Mouse (Mus musculus): ENCODE results near the gene Hcn2. TPM values are rescaled to one million over a fixed set of nuclear protein-coding genes. Genes with fewer than 3 reads are reported as not detected.
"Not testable (repeated sequence)": the region's sequence is repeated elsewhere in the genome, so short reads cannot be mapped to it uniquely, and the experiment has no call there.

Gene Hcn2
- polyA plus RNA-seq, 1 experiment from 2014 or later, result 1.2 TPM

DNA sequence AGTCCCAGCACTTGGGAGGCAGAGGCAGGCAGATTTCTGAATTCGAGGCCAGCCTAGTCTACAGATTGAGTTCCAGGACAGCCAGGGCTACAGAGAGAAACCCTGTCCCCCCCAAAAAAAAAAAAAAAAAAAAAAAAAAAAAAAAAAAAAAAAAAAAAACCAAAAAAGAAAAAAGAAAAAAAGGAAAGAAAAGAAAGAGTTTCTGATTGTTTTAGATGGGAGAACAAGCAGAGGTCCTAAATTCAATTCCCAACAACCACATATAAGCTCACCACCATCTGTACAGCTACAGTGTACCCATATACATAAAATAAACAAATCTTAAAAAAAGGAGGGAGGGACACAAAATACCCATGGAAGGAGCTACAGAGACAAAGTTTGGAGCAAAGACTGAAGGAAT lies 43.2 kb downstream of the Hcn2 start:
- ATAC-seq; H3K9ac ChIP-seq (ENCODE audit: low read depth, low read length); H3K4me2 ChIP-seq (ENCODE audit: low read length); H3K9me3 ChIP-seq (ENCODE audit: control insufficient read depth, low read length); H3K27ac ChIP-seq (ENCODE audit: low read depth, low read length); H3K4me3 ChIP-seq (ENCODE audit: low read length); H3K27me3 ChIP-seq (replicated peaks; ENCODE audit: control insufficient read depth, insufficient read depth, low read length): not testable (repeated sequence)
- Histone ChIP-seq H3K36me3 (ENCODE audit: control insufficient read depth, insufficient read depth, low read length) (peaks cover 50% of the 10 kb centered on the region), H3K4me1 (ENCODE audit: control insufficient read depth, insufficient read depth, low read depth, low read length) (peaks cover 18% of the 10 kb centered on the region)
- WGBS, result 96% methylated on average over 1 of the region's 1 CpGs

- Histone ChIP-seq H3K4me2 (ENCODE audit: low read length) (no peak overlapping the region), H3K4me3 (ENCODE audit: low read length) (no peak overlapping the region), H3K27ac (ENCODE audit: low read depth, low read length) (no peak overlapping the region), H3K27me3 (replicated peaks; ENCODE audit: control insufficient read depth, insufficient read depth, low read length) (no peaks in the 10 kb centered on the region), H3K4me1 (ENCODE audit: control insufficient read depth, insufficient read depth, low read depth, low read length) (peaks cover 18% of the 10 kb centered on the region), H3K9ac (ENCODE audit: low read depth, low read length) (no peak overlapping the region), H3K9me3 (ENCODE audit: control insufficient read depth, low read length) (no peaks in the 10 kb centered on the region), H3K36me3 (ENCODE audit: control insufficient read depth, insufficient read depth, low read length) (peaks cover 50% of the 10 kb centered on the region)
- ATAC-seq, result no peak
- 92% methylated on average over 11 of the region's 11 CpGs for WGBS
These were observed 44.2 kb downstream of the Hcn2 start for GRCm38 (mm10) chr10:79760603-79761143.

DNA sequence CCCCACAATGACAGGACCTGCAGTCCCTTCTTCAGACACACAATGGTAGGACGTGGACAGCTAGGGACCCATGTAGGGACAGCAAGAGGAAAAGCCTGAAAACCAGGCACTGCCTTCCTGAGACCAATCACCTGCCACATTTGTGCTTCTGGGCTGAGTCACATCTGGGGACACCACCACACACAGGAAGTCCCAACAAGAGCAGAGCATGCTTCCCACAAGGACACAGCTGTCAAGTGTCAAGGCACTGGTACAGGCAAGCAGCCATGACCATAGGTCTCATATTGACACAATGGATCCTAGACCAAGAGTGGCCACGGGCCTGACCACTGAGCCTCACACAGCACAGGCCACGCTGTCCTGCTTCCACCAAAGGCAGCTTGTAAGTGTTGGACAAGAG lies 46.4 kb downstream of the Hcn2 start:
- ATAC-seq, result no peak
- H3K9ac ChIP-seq (ENCODE audit: low read depth, low read length), result no peak overlapping the region

GRCm38 (mm10) chr10:79764234-79764633 lies 47.8 kb downstream of the Hcn2 start:
- no peaks in the 10 kb centered on the region for H3K27me3 ChIP-seq (replicated peaks; ENCODE audit: control insufficient read depth, insufficient read depth, low read length)
- H3K4me1 ChIP-seq (ENCODE audit: control insufficient read depth, insufficient read depth, low read depth, low read length), result peaks cover 34% of the 10 kb centered on the region
- H3K4me3 ChIP-seq (ENCODE audit: low read length), result no peak overlapping the region
- no peak overlapping the region for H3K27ac ChIP-seq (ENCODE audit: low read depth, low read length)
- no peaks in the 10 kb centered on the region for H3K9me3 ChIP-seq (ENCODE audit: control insufficient read depth, low read length)
- no peak overlapping the region for H3K4me2 ChIP-seq (ENCODE audit: low read length)
- H3K9ac ChIP-seq (ENCODE audit: low read depth, low read length), result peak overlapping the region; percentile 13; the same call in 1 of the 2 replicates
- peaks cover 22% of the 10 kb centered on the region for H3K36me3 ChIP-seq (ENCODE audit: control insufficient read depth, insufficient read depth, low read length)
- WGBS, result 86% methylated on average over 7 of the region's 7 CpGs
- no peak for ATAC-seq

More for the DNA sequence above, 46.4 kb downstream of the Hcn2 start:
- Histone ChIP-seq H3K4me3 (ENCODE audit: low read length) (no peak overlapping the region), H3K4me2 (ENCODE audit: low read length) (no peak overlapping the region), H3K27ac (ENCODE audit: low read depth, low read length) (no peak overlapping the region), H3K27me3 (replicated peaks; ENCODE audit: control insufficient read depth, insufficient read depth, low read length) (no peaks in the 10 kb centered on the region), H3K9me3 (ENCODE audit: control insufficient read depth, low read length) (no peaks in the 10 kb centered on the region), H3K36me3 (ENCODE audit: control insufficient read depth, insufficient read depth, low read length) (peaks cover 35% of the 10 kb centered on the region), H3K4me1 (ENCODE audit: control insufficient read depth, insufficient read depth, low read depth, low read length) (peaks cover 26% of the 10 kb centered on the region)
- WGBS, result 95% methylated on average over 3 of the region's 3 CpGs

GRCm38 (mm10) chr10:79765228-79765745 lies 48.9 kb downstream of the Hcn2 start:
- Histone ChIP-seq H3K9ac (ENCODE audit: low read depth, low read length) (peak overlapping the region; percentile 97), H3K9me3 (ENCODE audit: control insufficient read depth, low read length) (no peaks in the 10 kb centered on the region)
- WGBS, result 61% methylated on average over 2 of the region's 2 CpGs

DNA sequence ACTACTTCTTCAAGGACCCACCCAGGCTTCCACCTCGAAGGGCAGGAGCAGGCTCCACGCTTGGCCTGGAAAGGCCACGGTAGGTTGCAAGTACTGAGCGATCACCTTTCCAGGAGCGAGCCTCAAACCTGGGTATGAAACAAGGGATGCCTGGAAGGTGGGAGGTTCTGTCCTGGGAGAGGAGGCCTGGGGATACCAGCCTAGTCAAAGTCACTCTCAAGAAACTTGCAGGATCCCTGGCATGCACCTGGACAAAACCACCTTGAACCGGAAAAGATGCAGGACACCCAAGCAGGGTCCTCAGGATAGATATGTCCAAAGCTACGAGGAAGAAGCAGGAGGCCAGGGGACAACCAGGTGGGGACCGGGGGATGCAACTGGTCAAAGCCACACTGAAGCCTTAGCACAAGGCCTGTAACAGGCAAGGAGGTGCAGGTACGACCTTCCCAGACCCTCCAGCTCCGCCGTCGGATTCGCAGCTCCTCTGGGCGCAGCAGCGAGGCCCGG lies 49.6 kb downstream of the Hcn2 start:
- ATAC-seq, result no peak; the same call in 1 of the 2 replicates
- Histone ChIP-seq H3K27ac (ENCODE audit: low read depth, low read length) (peak overlapping the region; percentile 93), H3K27me3 (replicated peaks; ENCODE audit: control insufficient read depth, insufficient read depth, low read length) (no peaks in the 10 kb centered on the region), H3K4me3 (ENCODE audit: low read length) (peak overlapping the region; percentile 99), H3K9me3 (ENCODE audit: control insufficient read depth, low read length) (no peaks in the 10 kb centered on the region), H3K4me2 (ENCODE audit: low read length) (peak overlapping the region; percentile 94), H3K4me1 (ENCODE audit: control insufficient read depth, insufficient read depth, low read depth, low read length) (peaks cover 34% of the 10 kb centered on the region), H3K36me3 (ENCODE audit: control insufficient read depth, insufficient read depth, low read length) (peaks cover 14% of the 10 kb centered on the region), H3K9ac (ENCODE audit: low read depth, low read length) (peak overlapping the region; percentile 97)
- 7% methylated on average over 16 of the region's 16 CpGs for WGBS

More at GRCm38 (mm10) chr10:79765228-79765745, 48.9 kb downstream of the Hcn2 start:
- ATAC-seq, result no peak
- Histone ChIP-seq H3K4me1 (ENCODE audit: control insufficient read depth, insufficient read depth, low read depth, low read length) (peaks cover 34% of the 10 kb centered on the region), H3K4me3 (ENCODE audit: low read length) (peak overlapping the region; percentile 99; the same call in 1 of the 2 replicates), H3K27me3 (replicated peaks; ENCODE audit: control insufficient read depth, insufficient read depth, low read length) (no peaks in the 10 kb centered on the region), H3K27ac (ENCODE audit: low read depth, low read length) (no peak overlapping the region), H3K36me3 (ENCODE audit: control insufficient read depth, insufficient read depth, low read length) (peaks cover 20% of the 10 kb centered on the region), H3K4me2 (ENCODE audit: low read length) (peak overlapping the region; percentile 94)

GRCm38 (mm10) chr10:79766508-79767325 lies 50.3 kb downstream of the Hcn2 start, which contains the start of gene Rnf126:
Gene Rnf126 (minus strand): TSS chr10:79766952.
- H3K4me1 ChIP-seq (ENCODE audit: control insufficient read depth, insufficient read depth, low read depth, low read length), result peaks cover 34% of the 10 kb centered on the region
- H3K4me3 ChIP-seq (ENCODE audit: low read length), result peak within 1 kb of the TSS; percentile 99
- peak within 1 kb of the TSS; percentile 94 for H3K4me2 ChIP-seq (ENCODE audit: low read length)
- H3K27ac ChIP-seq (ENCODE audit: low read depth, low read length), result peak within 1 kb of the TSS; percentile 93
- peak within 1 kb of the TSS; percentile 97 for H3K9ac ChIP-seq (ENCODE audit: low read depth, low read length)
- under 1% methylated on average over 81 of the region's 101 CpGs for WGBS
- H3K36me3 ChIP-seq (ENCODE audit: control insufficient read depth, insufficient read depth, low read length), result peaks cover 8% of the 10 kb centered on the region
- H3K27me3 ChIP-seq (replicated peaks; ENCODE audit: control insufficient read depth, insufficient read depth, low read length), result no peaks in the 10 kb centered on the region
- ATAC-seq, result peak; percentile 88
- H3K9me3 ChIP-seq (ENCODE audit: control insufficient read depth, low read length), result no peaks in the 10 kb centered on the region

DNA sequence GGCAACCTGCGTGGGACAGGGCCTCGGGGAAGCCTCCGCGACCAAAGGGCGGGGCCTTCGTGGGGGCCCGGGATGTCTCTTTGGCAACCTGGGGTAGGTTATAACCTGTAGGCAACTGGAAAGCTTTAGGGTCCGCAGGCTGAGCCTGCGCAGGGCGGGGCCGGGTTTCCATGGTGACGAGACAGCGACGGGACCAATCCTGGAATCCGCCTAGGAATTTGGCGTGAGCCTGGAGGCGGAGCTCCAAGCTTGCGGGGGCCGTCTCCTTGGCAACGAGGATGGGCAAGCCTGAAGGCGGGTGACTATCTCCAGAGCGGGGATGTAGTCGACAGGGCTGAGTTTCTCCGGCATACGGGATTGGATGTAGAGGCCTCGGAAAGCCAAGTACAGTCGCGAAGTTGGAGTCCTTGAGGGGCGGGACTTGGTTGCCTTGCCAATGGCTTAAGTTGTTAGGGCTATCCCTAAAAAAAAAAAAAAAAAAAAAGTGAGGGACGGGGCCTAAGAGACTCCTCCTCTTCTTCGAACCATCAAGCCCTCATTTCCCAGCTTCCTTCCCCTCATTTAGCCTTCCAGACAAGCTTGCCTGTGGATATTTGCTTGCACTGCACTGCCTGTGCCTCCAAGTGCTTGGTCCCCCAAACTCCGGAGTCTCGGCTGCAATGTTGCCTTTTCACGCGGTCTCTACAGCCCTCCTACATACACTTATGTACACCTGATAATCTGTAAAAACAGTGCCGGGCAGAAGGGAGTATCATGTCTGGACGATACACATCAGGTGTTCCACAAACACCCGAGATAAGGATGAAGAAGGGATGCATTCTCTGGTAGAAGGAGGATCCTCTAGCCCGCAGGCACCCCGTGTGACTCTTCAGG lies 51.2 kb downstream of the Hcn2 start:
- H3K9me3 ChIP-seq (ENCODE audit: control insufficient read depth, low read length), result no peaks in the 10 kb centered on the region
- peak overlapping the region; percentile 99 for H3K4me3 ChIP-seq (ENCODE audit: low read length)
- H3K27me3 ChIP-seq (replicated peaks; ENCODE audit: control insufficient read depth, insufficient read depth, low read length), result no peaks in the 10 kb centered on the region
- H3K27ac ChIP-seq (ENCODE audit: low read depth, low read length), result peak overlapping the region; percentile 93
- H3K4me2 ChIP-seq (ENCODE audit: low read length), result peak overlapping the region; percentile 94
- ATAC-seq, result peak; percentile 87
- WGBS, result 10% methylated on average over 38 of the region's 40 CpGs
- H3K4me1 ChIP-seq (ENCODE audit: control insufficient read depth, insufficient read depth, low read depth, low read length), result peaks cover 34% of the 10 kb centered on the region
- H3K9ac ChIP-seq (ENCODE audit: low read depth, low read length), result peak overlapping the region; percentile 97
- no peaks in the 10 kb centered on the region for H3K36me3 ChIP-seq (ENCODE audit: control insufficient read depth, insufficient read depth, low read length)
